Mouse (Mus musculus): Measurements from ENCODE around the gene D7Ertd443e. TPM values are rescaled to one million over a fixed set of nuclear protein-coding genes. Genes with fewer than 3 reads are reported as not detected.

Gene D7Ertd443e
- polyA plus RNA-seq, 1 experiment from 2014 or later: 0.17 TPM

- H3K27me3 ChIP-seq (replicated peaks): no peaks in the 10 kb centered on the region
- no peak overlapping the region for H3K27ac ChIP-seq (ENCODE audit: poor library complexity, severe bottlenecking)
- 65% methylated on average over 7 of the region's 7 CpGs for WGBS
- no peaks in the 10 kb centered on the region for H3K36me3 ChIP-seq
- no peak overlapping the region for H3K9ac ChIP-seq
- H3K4me2 ChIP-seq: no peak overlapping the region
- no peaks in the 10 kb centered on the region; the same call in 1 of the 2 replicates for H3K9me3 ChIP-seq (replicated peaks)
- H3K4me3 ChIP-seq: no peak overlapping the region
- H3K4me1 ChIP-seq (replicated peaks): peaks cover 22% of the 10 kb centered on the region
- ATAC-seq (ENCODE audit: insufficient number of reproducible peaks, low FRiP score): no peak
These were observed 95.7 kb downstream of the D7Ertd443e start for GRCm38 (mm10) chr7:134289611-134290301.

- H3K4me2 ChIP-seq: no peak overlapping the region
- H3K27ac ChIP-seq (ENCODE audit: poor library complexity, severe bottlenecking): no peak overlapping the region
- no peaks in the 10 kb centered on the region for H3K36me3 ChIP-seq
- H3K9ac ChIP-seq: no peak overlapping the region
- H3K9me3 ChIP-seq (replicated peaks): no peaks in the 10 kb centered on the region; the same call in 1 of the 2 replicates
- no peaks in the 10 kb centered on the region for H3K27me3 ChIP-seq (replicated peaks)
- no peak overlapping the region for H3K4me3 ChIP-seq
- peaks cover 22% of the 10 kb centered on the region for H3K4me1 ChIP-seq (replicated peaks)
- WGBS: 82% methylated on average over 5 of the region's 5 CpGs
- no peak for ATAC-seq (ENCODE audit: insufficient number of reproducible peaks, low FRiP score)
These were observed 96.3 kb downstream of the D7Ertd443e start for GRCm38 (mm10) chr7:134289126-134289525.

DNA sequence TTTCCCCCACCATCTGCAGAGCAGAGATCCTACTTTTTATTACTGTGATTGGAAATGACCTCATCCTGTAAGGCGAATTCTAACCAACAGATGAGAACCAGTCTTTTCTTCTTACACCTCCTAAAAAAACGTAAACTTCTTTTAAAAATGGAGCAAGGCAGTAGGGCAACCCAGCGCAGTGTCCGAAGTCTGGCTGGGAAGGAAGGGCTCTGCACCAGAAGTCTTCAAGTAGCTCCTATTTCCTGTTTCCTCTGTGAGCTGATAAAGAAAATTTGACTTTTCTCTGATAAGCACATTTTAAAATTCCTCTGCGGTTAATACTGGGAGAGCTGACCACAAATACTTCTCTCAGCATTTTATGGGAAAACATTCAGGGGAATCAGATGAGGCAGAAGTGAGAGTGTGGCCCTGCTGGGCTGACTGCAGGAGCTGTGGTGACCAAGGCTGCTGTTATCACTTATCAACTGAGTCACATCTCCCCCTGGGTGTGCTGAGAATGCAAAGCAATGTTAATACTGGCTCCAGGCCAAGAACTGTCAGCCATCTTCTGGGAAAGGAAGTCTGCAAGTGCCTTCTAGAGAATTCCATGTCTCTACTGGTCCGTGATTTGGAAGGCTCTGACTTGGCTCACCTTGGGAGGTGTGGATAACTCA is 97.8 kb downstream of the D7Ertd443e start:
- peak overlapping the region; percentile 5; the same call in 1 of the 2 replicates for H3K4me2 ChIP-seq
- WGBS: 20% methylated on average over 6 of the region's 6 CpGs
- ATAC-seq (ENCODE audit: insufficient number of reproducible peaks, low FRiP score): peak; percentile 85

DNA sequence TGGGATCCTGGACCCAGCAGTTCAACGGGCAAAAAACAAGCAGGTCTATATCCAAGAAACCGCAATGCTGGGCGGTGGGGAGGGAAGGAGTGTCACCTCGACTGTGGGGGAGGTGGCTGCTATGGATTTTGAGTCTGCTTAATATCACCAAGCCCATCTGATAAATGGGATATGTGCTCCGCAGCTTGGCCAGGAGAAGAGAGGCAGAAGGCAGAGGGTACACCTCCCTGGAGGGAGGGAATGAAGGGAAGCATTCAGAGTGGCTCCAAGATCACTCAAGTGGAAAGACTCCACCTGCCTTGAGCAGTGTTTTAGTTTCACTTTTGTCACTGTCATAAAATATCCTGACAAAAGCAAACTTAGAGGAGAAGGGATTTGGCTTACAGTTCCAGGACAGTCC is 112.5 kb downstream of the D7Ertd443e start:
- 81% methylated on average over 5 of the region's 5 CpGs for WGBS
- no peak overlapping the region for H3K4me2 ChIP-seq
- no peaks in the 10 kb centered on the region for H3K4me1 ChIP-seq (replicated peaks)
- H3K4me3 ChIP-seq: no peak overlapping the region
- H3K9me3 ChIP-seq (replicated peaks): no peaks in the 10 kb centered on the region
- no peak overlapping the region for H3K9ac ChIP-seq
- H3K27ac ChIP-seq (ENCODE audit: poor library complexity, severe bottlenecking): no peak overlapping the region
- H3K27me3 ChIP-seq (replicated peaks): no peaks in the 10 kb centered on the region
- no peaks in the 10 kb centered on the region for H3K36me3 ChIP-seq
- ATAC-seq (ENCODE audit: insufficient number of reproducible peaks, low FRiP score): no peak

More for the DNA sequence above, 97.8 kb downstream of the D7Ertd443e start:
- no peaks in the 10 kb centered on the region for H3K9me3 ChIP-seq (replicated peaks)
- peak overlapping the region; percentile 55 for H3K27ac ChIP-seq (ENCODE audit: poor library complexity, severe bottlenecking)
- no peaks in the 10 kb centered on the region for H3K27me3 ChIP-seq (replicated peaks)
- no peaks in the 10 kb centered on the region for H3K36me3 ChIP-seq
- H3K9ac ChIP-seq: no peak overlapping the region
- no peak overlapping the region for H3K4me3 ChIP-seq
- H3K4me1 ChIP-seq (replicated peaks): peaks cover 22% of the 10 kb centered on the region

- H3K27me3 ChIP-seq (replicated peaks): no peaks in the 10 kb centered on the region
- no peaks in the 10 kb centered on the region for H3K9me3 ChIP-seq (replicated peaks)
- 73% methylated on average over 4 of the region's 4 CpGs for WGBS
- H3K36me3 ChIP-seq: no peaks in the 10 kb centered on the region
- no peak overlapping the region for H3K4me3 ChIP-seq
- ATAC-seq (ENCODE audit: insufficient number of reproducible peaks, low FRiP score): no peak
- H3K4me1 ChIP-seq (replicated peaks): no peaks in the 10 kb centered on the region
- no peak overlapping the region for H3K9ac ChIP-seq
- no peak overlapping the region for H3K4me2 ChIP-seq
- no peak overlapping the region for H3K27ac ChIP-seq (ENCODE audit: poor library complexity, severe bottlenecking)
These were observed 113.0 kb downstream of the D7Ertd443e start for GRCm38 (mm10) chr7:134272421-134272820.

- no peaks in the 10 kb centered on the region for H3K36me3 ChIP-seq
- ATAC-seq (ENCODE audit: insufficient number of reproducible peaks, low FRiP score): no peak
- no peaks in the 10 kb centered on the region for H3K27me3 ChIP-seq (replicated peaks)
- H3K9ac ChIP-seq: no peak overlapping the region
- H3K4me1 ChIP-seq (replicated peaks): 0 out of 2 replicates have a peak, but pooled peaks cover 14% of the 10 kb centered on the region
- H3K27ac ChIP-seq (ENCODE audit: poor library complexity, severe bottlenecking): no peak overlapping the region
- no peak overlapping the region for H3K4me2 ChIP-seq
- 70% methylated on average over 4 of the region's 4 CpGs for WGBS
- no peak overlapping the region for H3K4me3 ChIP-seq
- H3K9me3 ChIP-seq (replicated peaks): no peaks in the 10 kb centered on the region
These were observed 119.7 kb downstream of the D7Ertd443e start for GRCm38 (mm10) chr7:134265783-134266182.

GRCm38 (mm10) chr7:134263146-134263906 is 122.1 kb downstream of the D7Ertd443e start:
- Histone ChIP-seq H3K4me2 (no peak overlapping the region), H3K36me3 (no peaks in the 10 kb centered on the region), H3K9me3 (replicated peaks) (no peaks in the 10 kb centered on the region), H3K4me3 (no peak overlapping the region), H3K9ac (no peak overlapping the region), H3K27me3 (replicated peaks) (no peaks in the 10 kb centered on the region), H3K4me1 (replicated peaks) (0 out of 2 replicates have a peak, but pooled peaks cover 14% of the 10 kb centered on the region), H3K27ac (ENCODE audit: poor library complexity, severe bottlenecking) (no peak overlapping the region)
- WGBS: 39% methylated on average over 4 of the region's 4 CpGs
- peak; percentile 63; the same call in 1 of the 2 replicates for ATAC-seq (ENCODE audit: insufficient number of reproducible peaks, low FRiP score)

- H3K4me1 ChIP-seq (replicated peaks): 0 out of 2 replicates have a peak, but pooled peaks cover 14% of the 10 kb centered on the region
- 42% methylated on average over 4 of the region's 4 CpGs for WGBS
- H3K4me2 ChIP-seq: no peak overlapping the region
- H3K27me3 ChIP-seq (replicated peaks): no peaks in the 10 kb centered on the region
- no peaks in the 10 kb centered on the region for H3K9me3 ChIP-seq (replicated peaks)
- ATAC-seq (ENCODE audit: insufficient number of reproducible peaks, low FRiP score): no peak
- H3K27ac ChIP-seq (ENCODE audit: poor library complexity, severe bottlenecking): no peak overlapping the region
- no peak overlapping the region for H3K9ac ChIP-seq
- no peak overlapping the region for H3K4me3 ChIP-seq
- H3K36me3 ChIP-seq: no peaks in the 10 kb centered on the region
These were observed 124.3 kb downstream of the D7Ertd443e start for GRCm38 (mm10) chr7:134261003-134261701.

DNA sequence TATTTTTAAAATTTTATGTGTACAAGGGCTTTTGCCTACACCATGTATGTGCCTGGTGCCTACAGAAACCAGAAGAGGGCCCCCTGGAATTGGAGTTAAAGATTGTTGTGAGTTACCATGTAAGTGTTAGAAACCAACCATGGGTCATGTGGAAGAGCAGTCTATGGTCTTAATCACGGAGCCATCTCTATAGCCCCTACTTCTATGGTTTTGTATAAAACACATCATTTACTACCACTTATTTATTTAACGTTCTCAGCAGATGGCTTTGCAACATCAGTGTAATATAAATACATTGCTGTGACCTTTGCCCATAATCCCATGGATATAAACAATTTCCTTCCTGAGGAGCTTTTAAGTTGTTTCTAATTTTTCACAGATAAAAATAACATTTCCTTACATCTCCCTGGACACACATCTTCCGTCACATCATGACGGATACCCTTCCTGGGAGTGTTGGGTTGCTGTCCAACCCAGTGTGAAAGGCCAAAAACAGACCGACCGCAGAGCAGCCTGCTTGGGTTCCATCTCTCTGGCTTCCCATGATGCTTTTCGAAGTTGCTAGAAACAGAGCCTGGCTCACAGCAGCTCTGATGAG is 135.1 kb downstream of the D7Ertd443e start:
- H3K4me1 ChIP-seq (replicated peaks): no peaks in the 10 kb centered on the region
- no peaks in the 10 kb centered on the region for H3K27me3 ChIP-seq (replicated peaks)
- H3K27ac ChIP-seq (ENCODE audit: poor library complexity, severe bottlenecking): no peak overlapping the region
- no peak overlapping the region for H3K9ac ChIP-seq
- no peak for ATAC-seq (ENCODE audit: insufficient number of reproducible peaks, low FRiP score)
- 74% methylated on average over 7 of the region's 7 CpGs for WGBS
- no peak overlapping the region for H3K4me3 ChIP-seq
- H3K9me3 ChIP-seq (replicated peaks): no peaks in the 10 kb centered on the region
- H3K36me3 ChIP-seq: no peaks in the 10 kb centered on the region
- no peak overlapping the region for H3K4me2 ChIP-seq

DNA sequence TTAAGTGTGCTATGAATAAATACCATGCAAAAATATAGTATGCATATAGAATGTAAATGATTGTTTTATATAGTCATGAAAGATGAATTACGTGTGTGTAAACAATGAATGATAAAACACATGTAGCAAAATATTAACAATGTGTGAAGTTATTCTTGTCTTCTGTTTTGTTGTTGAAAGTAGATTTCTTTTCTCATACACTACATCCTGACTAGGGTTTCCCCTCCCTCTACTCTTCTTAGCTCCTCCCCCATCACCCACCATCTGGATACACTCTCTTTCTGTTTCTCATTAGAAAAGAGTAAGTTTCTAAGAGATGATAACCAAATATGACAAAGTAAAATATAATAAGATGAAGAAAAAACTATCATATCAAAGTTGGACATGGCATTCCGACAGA is 137.4 kb downstream of the D7Ertd443e start:
- H3K27ac ChIP-seq (ENCODE audit: poor library complexity, severe bottlenecking): no peak overlapping the region
- no peak for ATAC-seq (ENCODE audit: insufficient number of reproducible peaks, low FRiP score)
- H3K36me3 ChIP-seq: no peaks in the 10 kb centered on the region
- no peak overlapping the region for H3K4me2 ChIP-seq
- no peak overlapping the region for H3K4me3 ChIP-seq
- H3K27me3 ChIP-seq (replicated peaks): no peaks in the 10 kb centered on the region
- 84% methylated on average over 2 of the region's 2 CpGs for WGBS
- no peak overlapping the region for H3K9ac ChIP-seq
- H3K9me3 ChIP-seq (replicated peaks): no peaks in the 10 kb centered on the region
- no peaks in the 10 kb centered on the region for H3K4me1 ChIP-seq (replicated peaks)
